Comparison of ENCODE assay signal across 10 mouse cellular contexts in genomic region chr15:103333081-103333615, GRCm38 (mm10). TPM values are rescaled to one million over a fixed set of nuclear protein-coding genes. Genes with fewer than 3 reads are reported as not detected.
DNase-seq lines count a peak whose midpoint lies in the region; ATAC-seq and TF ChIP-seq lines count a peak whose summit lies in the region.
"Had no signal": no experiment of that assay in that cellular context is flagged by ENCODE, and none has a peak within 500 bp of the region (broad histone marks: within the 10 kb centered on the region; RNA-seq: fewer than 3 reads in every experiment).

No protein-coding gene starts in this region.

- peak overlapping the region; percentile 7; the same call in 1 of the 2 replicates for H3K4me2 ChIP-seq in forebrain, embryonic 13.5 days
- no peak overlapping the region for H3K4me2 ChIP-seq in forebrain, embryonic 14.5 days (ENCODE audit: low read length)
- peak overlapping the region; percentile 47 for H3K4me2 ChIP-seq in liver, embryonic 16.5 days (ENCODE audit: low read depth, low read length)

- H3K9ac ChIP-seq in forebrain, embryonic 13.5 days: 0 out of 2 replicates have a peak overlapping the region, but pooled peaks have one; percentile 34
- no peak overlapping the region for H3K9ac ChIP-seq in forebrain, embryonic 14.5 days (ENCODE audit: low read length)
- H3K9ac ChIP-seq in liver, embryonic 16.5 days (ENCODE audit: low read depth, low read length): peak overlapping the region; percentile 18

- WGBS in forebrain, embryonic 13.5 days: 57% methylated on average over 5 of the region's 5 CpGs
- 49% methylated on average over 5 of the region's 5 CpGs for WGBS in forebrain, embryonic 14.5 days
- WGBS in spleen, adult 2 months: 44% methylated on average over 5 of the region's 5 CpGs
- 45% methylated on average over 5 of the region's 5 CpGs for WGBS in liver, embryonic 16.5 days (ENCODE audit: insufficient replicate concordance)

- DNase-seq in forebrain, embryonic 14.5 days (ENCODE audit: low spot score): no peak
- DNase-seq in spleen, adult 2 months (ENCODE audit: low read depth in 1 of 2, low spot score in 2 of 2): peak in 1 of 2 experiments; percentile 48
- no peak for DNase-seq in spleen, postnatal 10 days (ENCODE audit: low spot score in 2 of 2)
- DNase-seq in urinary bladder, adult 2 months (ENCODE audit: low spot score): no peak
- no peak for DNase-seq in adrenal gland, adult (ENCODE audit: inconsistent age in 2 of 2, low spot score in 1 of 2)
- DNase-seq: heart, postnatal 36 days; kidney, postnatal 4 days had no signal

- peaks cover 11% of the 10 kb centered on the region for H3K27me3 ChIP-seq in forebrain, embryonic 13.5 days
- H3K27me3 ChIP-seq in forebrain, embryonic 14.5 days (replicated peaks; ENCODE audit: control insufficient read depth, insufficient read depth, low read length): no peaks in the 10 kb centered on the region
- H3K27me3 ChIP-seq in spleen, adult 2 months (ENCODE audit: control insufficient read depth, insufficient read depth, low read length): no peaks in the 10 kb centered on the region
- H3K27me3 ChIP-seq in liver, embryonic 16.5 days (ENCODE audit: control insufficient read depth, insufficient read depth, low read depth, low read length): no peaks in the 10 kb centered on the region

- peaks cover 20% of the 10 kb centered on the region for H3K4me1 ChIP-seq in forebrain, embryonic 13.5 days
- peaks cover 5% of the 10 kb centered on the region for H3K4me1 ChIP-seq in forebrain, embryonic 14.5 days (ENCODE audit: control insufficient read depth, insufficient read depth, low read length)
- H3K4me1 ChIP-seq in spleen, adult 2 months (ENCODE audit: control insufficient read depth, insufficient read depth, insufficient read length): peaks cover 25% of the 10 kb centered on the region; the same call in 1 of the 2 replicates
- peaks cover 9% of the 10 kb centered on the region for H3K4me1 ChIP-seq in liver, embryonic 16.5 days (ENCODE audit: control insufficient read depth, low read depth, low read length)

- no peak overlapping the region for H3K4me3 ChIP-seq in forebrain, embryonic 13.5 days
- H3K4me3 ChIP-seq in forebrain, embryonic 14.5 days (ENCODE audit: low read depth, low read length): no peak overlapping the region
- H3K4me3 ChIP-seq in spleen, adult 2 months (ENCODE audit: extremely low read depth, insufficient read depth, insufficient read length): peak overlapping the region; percentile 36
- H3K4me3 ChIP-seq in liver, embryonic 16.5 days (ENCODE audit: low read depth, low read length): peak overlapping the region; percentile 30

- no peak for ATAC-seq in forebrain, embryonic 13.5 days
- no peak for ATAC-seq in forebrain, embryonic 14.5 days
- ATAC-seq in liver, embryonic 16.5 days (ENCODE audit: low read depth): 0 out of 2 replicates have a peak, but pooled peaks have one; percentile 16
- ATAC-seq in megakaryocyte-erythroid progenitor cell, adult 5-6 weeks (replicated peaks; ENCODE audit: low FRiP score, low TSS enrichment, poor library complexity, severe bottlenecking): no peak

- H3K9me3 ChIP-seq in forebrain, embryonic 13.5 days (replicated peaks): no peaks in the 10 kb centered on the region
- H3K9me3 ChIP-seq in forebrain, embryonic 14.5 days (replicated peaks; ENCODE audit: control insufficient read depth, low read length): no peaks in the 10 kb centered on the region
- no peaks in the 10 kb centered on the region for H3K9me3 ChIP-seq in liver, embryonic 16.5 days (replicated peaks; ENCODE audit: control insufficient read depth, low read length)

- no peak for TF ChIP-seq POLR2A in spleen, adult 2 months (IDR thresholded peaks at IDR 0.05; ENCODE audit: low read depth, low read length)

- no peak overlapping the region for H3K27ac ChIP-seq in forebrain, embryonic 13.5 days
- no peak overlapping the region for H3K27ac ChIP-seq in forebrain, embryonic 14.5 days (ENCODE audit: low read depth, low read length)
- H3K27ac ChIP-seq in spleen, adult 2 months (ENCODE audit: insufficient read depth, low read length): peak overlapping the region; percentile 78
- peak overlapping the region; percentile 62 for H3K27ac ChIP-seq in liver, embryonic 16.5 days (ENCODE audit: low read length)

- H3K36me3 ChIP-seq in forebrain, embryonic 13.5 days (ENCODE audit: poor library complexity, severe bottlenecking): no peaks in the 10 kb centered on the region
- H3K36me3 ChIP-seq in forebrain, embryonic 14.5 days (ENCODE audit: control insufficient read depth, insufficient read depth, low read length): no peaks in the 10 kb centered on the region
- no peaks in the 10 kb centered on the region for H3K36me3 ChIP-seq in spleen, adult 2 months (ENCODE audit: control insufficient read depth, insufficient read depth, low read length)
- no peaks in the 10 kb centered on the region for H3K36me3 ChIP-seq in liver, embryonic 16.5 days (ENCODE audit: control insufficient read depth, insufficient read depth)

- no peak for TF ChIP-seq CTCF in spleen, adult 2 months (IDR thresholded peaks at IDR 0.05; ENCODE audit: extremely low read depth, insufficient read depth, insufficient read length, insufficient replicate concordance)

RNA-seq across cellular contexts. Expression of gene Zfp385a, which starts 6.7 kb away (rescaled TPM):
- polyA plus RNA-seq in forebrain, embryonic 13.5 days (2015; fragmentation: Nextera tagmentation; extraction: Ambion mirVana): 11.3 and 12.0 TPM in 2 replicates
- 11.7 and 13.9 TPM in 2 replicates for polyA plus RNA-seq in forebrain, embryonic 14.5 days (2014; fragmentation: Nextera tagmentation; extraction: Ambion mirVana)
- polyA plus RNA-seq in spleen, adult 2 months (2012; rRNA removed): 28.1 and 31.0 TPM in 2 replicates
- 5.5 and 7.0 TPM in 2 replicates for polyA plus RNA-seq in liver, embryonic 16.5 days (2015; fragmentation: Nextera tagmentation; extraction: Ambion mirVana)
- 9.9 and 15.6 TPM in 2 replicates for polyA plus RNA-seq in urinary bladder, adult 2 months (2012; rRNA removed)
- 23.4 and 28.7 TPM in 2 replicates for total RNA-seq in megakaryocyte-erythroid progenitor cell, adult 5-6 weeks (2014; fragmentation: Nextera tagmentation)
- 1.7 and 2.1 TPM in 2 replicates for total RNA-seq in megakaryocyte-erythroid progenitor cell, adult 5-6 weeks (2017)

RNA-seq across cellular contexts. Expression of gene Gpr84, which starts 22.7 kb away (rescaled TPM):
- polyA plus RNA-seq in forebrain, embryonic 13.5 days (2015; fragmentation: Nextera tagmentation; extraction: Ambion mirVana): 0.30 and 0.41 TPM in 2 replicates
- polyA plus RNA-seq in forebrain, embryonic 14.5 days (2014; fragmentation: Nextera tagmentation; extraction: Ambion mirVana): 0.39 and 0.47 TPM in 2 replicates
- polyA plus RNA-seq in spleen, adult 2 months (2012; rRNA removed): 0.33 and 0.49 TPM in 2 replicates
- 1.0 and 1.1 TPM in 2 replicates for polyA plus RNA-seq in liver, embryonic 16.5 days (2015; fragmentation: Nextera tagmentation; extraction: Ambion mirVana)
- polyA plus RNA-seq in urinary bladder, adult 2 months (2012; rRNA removed): not detected in 2 replicates
- total RNA-seq in megakaryocyte-erythroid progenitor cell, adult 5-6 weeks (2014; fragmentation: Nextera tagmentation): 0.49 TPM in 1 of 2 replicates, not detected in the other
- 0.34 and 1.3 TPM in 2 replicates for total RNA-seq in megakaryocyte-erythroid progenitor cell, adult 5-6 weeks (2017)
- total RNA-seq: heart, postnatal 36 days had no signal

RNA-seq across cellular contexts. Expression of gene Itga5, which starts 33.4 kb away (rescaled TPM):
- 7.7 and 8.0 TPM in 2 replicates for polyA plus RNA-seq in forebrain, embryonic 13.5 days (2015; fragmentation: Nextera tagmentation; extraction: Ambion mirVana)
- 5.3 and 7.7 TPM in 2 replicates for polyA plus RNA-seq in forebrain, embryonic 14.5 days (2014; fragmentation: Nextera tagmentation; extraction: Ambion mirVana)
- 7.1 and 8.0 TPM in 2 replicates for polyA plus RNA-seq in spleen, adult 2 months (2012; rRNA removed)
- 18.4 and 19.6 TPM in 2 replicates for polyA plus RNA-seq in liver, embryonic 16.5 days (2015; fragmentation: Nextera tagmentation; extraction: Ambion mirVana)
- 138 and 146 TPM in 2 replicates for polyA plus RNA-seq in urinary bladder, adult 2 months (2012; rRNA removed)
- total RNA-seq in megakaryocyte-erythroid progenitor cell, adult 5-6 weeks (2014; fragmentation: Nextera tagmentation): 51.5 and 56.4 TPM in 2 replicates
- 11.5 and 11.8 TPM in 2 replicates for total RNA-seq in megakaryocyte-erythroid progenitor cell, adult 5-6 weeks (2017)

Comparison
In these comparisons a context has a peak if more than half of its experiments do, and no peak if none do; other contexts are left out.
1. H3K27ac ChIP-seq: peak in spleen, adult 2 months (single experiment) and liver, embryonic 16.5 days (single experiment); none in forebrain, embryonic 13.5 days (single experiment) and forebrain, embryonic 14.5 days (single experiment).
2. H3K4me3 ChIP-seq: peak in spleen, adult 2 months (single experiment) and liver, embryonic 16.5 days (single experiment); none in forebrain, embryonic 13.5 days (single experiment) and forebrain, embryonic 14.5 days (single experiment).